Mouse (Mus musculus) CH12.LX (cell line): ENCODE data around the gene Cdca5. TPM values are rescaled to one million over a fixed set of nuclear protein-coding genes. Genes with fewer than 3 reads are reported as not detected.

Experiments
- DNase-seq: peaks from one replicate; pipeline ENCODE4 v3.0.0-alpha.2; 2013; ENCODE audit errors: extremely low read depth
- H3K27ac ChIP-seq: 2 replicates; pipeline ENCODE4 v1.5.1; 2012; ENCODE audit warnings: low read depth, mild to moderate bottlenecking, control low read depth, moderate library complexity; ENCODE audit not compliant: insufficient read depth
- H3K27me3 ChIP-seq: replicated peaks from 2 replicates; pipeline ENCODE3; 2012; ENCODE audit warnings: inconsistent platforms
- H3K36me3 ChIP-seq, 2 experiments: replicated peaks in 1 of 2; 2 replicates each; pipeline versions ENCODE3 to v1.6.1; 2012; ENCODE audit warnings: inconsistent platforms in 1 of 2, low read length in 1 of 2, mild to moderate bottlenecking in 1 of 2, mixed read lengths in 1 of 2, moderate library complexity in 1 of 2; ENCODE audit not compliant: control insufficient read depth in 1 of 2, insufficient read depth in 1 of 2
- H3K4me1 ChIP-seq, 2 experiments: 2 replicates each; pipeline ENCODE4 v1.6.1; 2012; ENCODE audit warnings: inconsistent platforms in 1 of 2, moderate library complexity in 1 of 2; ENCODE audit not compliant: insufficient read depth in 2 of 2, control insufficient read depth in 1 of 2
- H3K4me2 ChIP-seq: 2 replicates; pipeline ENCODE4 v1.6.1; 2012; ENCODE audit warnings: low read depth, mild to moderate bottlenecking, control low read depth; ENCODE audit not compliant: poor library complexity, insufficient read depth, severe bottlenecking
- H3K4me3 ChIP-seq, 3 experiments: fragments of 150-350 bp in 1 of 3; sonication (generic) in 1 of 3; replicated peaks in 1 of 3; 2 replicates each; pipeline versions ENCODE3 to v1.5.1; 2011 to 2012; ENCODE audit warnings: low read depth in 2 of 3, low read length in 2 of 3, mild to moderate bottlenecking in 2 of 3, moderate library complexity in 2 of 3, control low read depth in 1 of 3, improper control_type of control experiment in 1 of 3, inconsistent platforms in 1 of 3, mixed read lengths in 1 of 3; ENCODE audit not compliant: poor library complexity in 1 of 3
- H3K79me2 ChIP-seq: replicated peaks from 2 replicates; pipeline ENCODE4 v1.6.1; 2012; ENCODE audit warnings: mild to moderate bottlenecking, moderate library complexity; ENCODE audit not compliant: control insufficient read depth, poor library complexity, insufficient read depth, severe bottlenecking; ENCODE audit errors: extremely low read depth
- H3K9ac ChIP-seq: 2 replicates; pipeline ENCODE4 v1.6.1; 2012; ENCODE audit warnings: low read depth, mild to moderate bottlenecking, control low read depth, moderate library complexity; ENCODE audit not compliant: insufficient read depth
- H3K9me3 ChIP-seq: replicated peaks from 2 replicates; pipeline ENCODE3; 2012; ENCODE audit warnings: low read length, inconsistent platforms, mixed read lengths
- BHLHE40 ChIP-seq: IDR thresholded peaks from 2 replicates; pipeline ENCODE4 v1.6.1; 2011; ENCODE audit warnings: mild to moderate bottlenecking, low read depth, low read length, improper control_type of control experiment
- CHD1 ChIP-seq: IDR thresholded peaks from 2 replicates; pipeline ENCODE4 v1.6.1; 2012; ENCODE audit warnings: low read depth, low read length, improper control_type of control experiment, inconsistent platforms
- CHD2 ChIP-seq: IDR thresholded peaks from 2 replicates; pipeline ENCODE4 v1.6.1; 2011; ENCODE audit warnings: low read length, improper control_type of control experiment
- CTCF ChIP-seq, 2 experiments: IDR thresholded peaks in 1 of 2; conservative IDR thresholded peaks in 1 of 2; 2 replicates each; pipeline ENCODE4 v1.5.1; 2011 to 2012; ENCODE audit warnings: low read depth in 2 of 2, low read length in 2 of 2, improper control_type of control experiment in 1 of 2, inconsistent platforms in 1 of 2, mild to moderate bottlenecking in 1 of 2, moderate library complexity in 1 of 2
- E2F4 ChIP-seq: IDR thresholded peaks from 2 replicates; pipeline ENCODE4 v1.6.1; 2011; ENCODE audit warnings: low read depth, low read length, improper control_type of control experiment; ENCODE audit not compliant: insufficient replicate concordance
- ELF1 ChIP-seq: IDR thresholded peaks from 2 replicates; pipeline ENCODE4 v1.6.1; 2014; ENCODE audit warnings: low read depth, mild to moderate bottlenecking, inconsistent platforms, low read length, improper control_type of control experiment
- EP300 ChIP-seq: IDR thresholded peaks from 2 replicates; pipeline ENCODE4 v1.6.1; 2011; ENCODE audit warnings: low read length, improper control_type of control experiment
- ETS1 ChIP-seq: conservative IDR thresholded peaks from 2 replicates; pipeline ENCODE4 v1.6.1; 2012; ENCODE audit warnings: low read depth, mild to moderate bottlenecking, inconsistent platforms, low read length, improper control_type of control experiment, moderate library complexity
- HCFC1 ChIP-seq: IDR thresholded peaks from 2 replicates; pipeline ENCODE4 v1.6.1; 2012; ENCODE audit warnings: low read depth, mild to moderate bottlenecking, inconsistent platforms, low read length, improper control_type of control experiment
- MEF2A ChIP-seq: IDR thresholded peaks from 2 replicates; pipeline ENCODE4 v1.6.1; 2014; ENCODE audit warnings: low read depth, mild to moderate bottlenecking, inconsistent platforms, low read length, improper control_type of control experiment, borderline replicate concordance
- MXI1 ChIP-seq: IDR thresholded peaks from 2 replicates; pipeline ENCODE4 v1.6.1; 2011; ENCODE audit warnings: mild to moderate bottlenecking, low read depth, low read length, improper control_type of control experiment
- MYC ChIP-seq: IDR thresholded peaks from 2 replicates; pipeline ENCODE4 v1.6.1; 2011; ENCODE audit warnings: low read depth, mild to moderate bottlenecking, improper control_type of control experiment, low read length
- NELFE ChIP-seq: IDR thresholded peaks from 2 replicates; pipeline ENCODE4 v1.6.1; 2011; ENCODE audit warnings: low read depth, low read length, improper control_type of control experiment
- PAX5 ChIP-seq: IDR thresholded peaks from 2 replicates; pipeline ENCODE4 v1.6.1; 2012; ENCODE audit warnings: low read length, inconsistent platforms, mixed read lengths
- POLR2AphosphoS2 ChIP-seq: IDR thresholded peaks from 2 replicates; pipeline ENCODE4 v1.6.1; 2011; ENCODE audit warnings: low read depth, low read length, improper control_type of control experiment
- TBP ChIP-seq: conservative IDR thresholded peaks from 2 replicates; pipeline ENCODE4 v1.6.1; 2011; ENCODE audit warnings: low read depth, low read length, improper control_type of control experiment
- UBTF ChIP-seq: IDR thresholded peaks from 2 replicates; pipeline ENCODE4 v1.6.1; 2012; ENCODE audit warnings: low read depth, mild to moderate bottlenecking, inconsistent platforms, low read length, improper control_type of control experiment, moderate library complexity
- USF1 ChIP-seq: IDR thresholded peaks from 2 replicates; pipeline ENCODE4 v1.6.1; 2014; ENCODE audit warnings: low read depth, mild to moderate bottlenecking, inconsistent platforms, low read length, improper control_type of control experiment
- USF2 ChIP-seq: conservative IDR thresholded peaks from 2 replicates; pipeline ENCODE4 v1.6.1; 2011; ENCODE audit warnings: low read depth, low read length, improper control_type of control experiment
- ZC3H11A ChIP-seq: IDR thresholded peaks from 2 replicates; pipeline ENCODE4 v1.6.1; 2012; ENCODE audit warnings: low read depth, mild to moderate bottlenecking, inconsistent platforms, low read length, improper control_type of control experiment
- ZKSCAN1 ChIP-seq: IDR thresholded peaks from 2 replicates; pipeline ENCODE4 v1.6.1; 2012; ENCODE audit warnings: low read depth, inconsistent platforms, low read length, improper control_type of control experiment, borderline replicate concordance
- ZMIZ1 ChIP-seq: IDR thresholded peaks from 2 replicates; pipeline ENCODE4 v1.6.1; 2012; ENCODE audit warnings: low read depth, mild to moderate bottlenecking, inconsistent platforms, low read length, improper control_type of control experiment
- dilution Hi-C: fragments of 300-500 bp; cut with MboI; formaldehyde crosslinking; loops from 2 replicates; pipeline ENCODE4 v1.14.3; 2020; ENCODE audit warnings: low sequenced_read_pairs; ENCODE audit not compliant: extremely low pct_unique_long_range_greater_than_20kb, extremely low pct_ligation_motif_present
- in situ Hi-C: fragments of 300-500 bp; cut with MboI; formaldehyde crosslinking; loops from 3 replicates; pipeline ENCODE4 v1.14.3; 2019; ENCODE audit warnings: low sequenced_read_pairs, low pct_ligation_motif_present, low pct_unique_long_range_greater_than_20kb, mixed read lengths
- polyA plus RNA-seq: library from polyadenylated mRNA; unstranded; fragments of >175 nt; gene quantifications from 2 replicates; pipeline ENCODE4 v1.2.1, GENCODE M21; 2012; ENCODE audit warnings: low read depth; ENCODE audit not compliant: insufficient read length
- total RNA-seq, 2 experiments: library from RNA; depleted of rRNA; stranded (reverse); fragments of 300-350 nt in 1 of 2; fragments of >200 nt in 1 of 2; gene quantifications; 2 replicates each; pipeline ENCODE4 v1.2.3; 2012 to 2014

Gene Cdca5
- total and polyA plus RNA-seq, 3 experiments, result 51.5 to 80.6 (median 62.7) TPM

DNA sequence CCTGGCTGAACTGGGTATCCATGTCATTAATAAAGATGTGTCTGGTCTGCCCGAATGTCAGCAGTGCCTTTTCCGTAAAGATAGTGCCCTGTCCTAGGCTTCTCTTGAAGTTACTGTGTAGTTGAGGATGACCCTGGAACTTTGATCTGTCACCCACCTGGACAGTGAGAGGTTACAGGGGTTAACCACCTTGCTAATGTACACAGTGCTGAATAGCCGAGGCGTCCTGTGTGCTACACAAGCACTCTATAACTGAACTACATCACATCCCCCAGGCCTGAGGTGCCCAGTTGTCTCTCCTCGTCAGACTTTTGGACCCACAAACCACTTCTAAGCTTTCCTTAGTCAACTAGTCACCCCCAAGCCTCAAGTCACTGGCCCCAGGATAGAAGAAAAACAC, 22.4 kb upstream of the Cdca5 start:
- no peaks in the 10 kb centered on the region for H3K9me3 ChIP-seq
- H3K27ac ChIP-seq, result no peak overlapping the region
- H3K4me3 ChIP-seq, result peak overlapping the region; percentile 94 to 98 (median 95)
- H3K4me1 ChIP-seq, result peaks cover 9 to 44% of the 10 kb centered on the region in 2 experiments
- H3K9ac ChIP-seq, result peak overlapping the region; percentile 78
- in situ Hi-C loops, result loop anchor here (10.0 kb wide), 1 partner anchor 98 kb away; the partner anchor contains the start of gene Pola2
- H3K79me2 ChIP-seq, result peaks cover 22% of the 10 kb centered on the region
- dilution Hi-C loops, result no loop called here
- DNase-seq, result no peak
- peak overlapping the region; percentile 41 for H3K4me2 ChIP-seq
- TF ChIP-seq UBTF, result no peak
- no peak for TF ChIP-seq NELFE
- no peak for TF ChIP-seq ETS1
- TF ChIP-seq USF1, result no peak
- no peak for TF ChIP-seq PAX5
- no peak for TF ChIP-seq CHD2
- TF ChIP-seq MYC, result no peak
- no peak for TF ChIP-seq USF2
- TF ChIP-seq EP300, result no peak
- TF ChIP-seq CHD1, result no peak
- no peak for TF ChIP-seq MEF2A
- TF ChIP-seq POLR2AphosphoS2, result no peak
- H3K27me3 ChIP-seq, result no peaks in the 10 kb centered on the region
- peaks cover 13 to 29% of the 10 kb centered on the region in 2 experiments for H3K36me3 ChIP-seq

DNA sequence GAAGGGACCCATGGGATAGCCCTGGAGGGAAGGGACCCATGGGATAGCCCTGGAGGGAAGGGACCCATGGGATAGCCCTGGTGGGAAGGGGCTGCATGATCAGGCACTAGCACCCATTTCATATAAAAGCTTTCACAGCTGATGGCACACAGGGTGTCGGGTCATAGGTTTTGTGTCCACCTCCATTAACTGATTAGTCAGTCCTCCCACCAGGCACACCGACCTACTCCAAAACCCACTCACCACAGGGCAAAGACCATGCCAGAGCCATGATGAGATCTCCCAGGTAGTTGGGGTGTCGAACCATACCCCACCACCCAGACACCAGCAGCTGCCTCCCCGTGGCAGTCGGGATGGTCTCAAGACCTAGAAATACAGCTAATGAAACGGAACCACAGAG, 21.7 kb upstream of the Cdca5 start:
- H3K4me3 ChIP-seq, result no peak overlapping the region

More for the DNA sequence above, 21.7 kb upstream of the Cdca5 start:
- Histone ChIP-seq H3K4me1 (peaks cover 12 to 51% of the 10 kb centered on the region in 2 experiments), H3K27ac (no peak overlapping the region), H3K9ac (no peak overlapping the region), H3K27me3 (no peaks in the 10 kb centered on the region), H3K9me3 (no peaks in the 10 kb centered on the region), H3K4me2 (no peak overlapping the region), H3K79me2 (peaks cover 19% of the 10 kb centered on the region), H3K36me3 (peaks cover 13 to 32% of the 10 kb centered on the region in 2 experiments)
- in situ Hi-C loops, result loop anchor here (10.0 kb wide), 1 partner anchor 98 kb away; the partner anchor contains the start of gene Pola2
- TF ChIP-seq ZC3H11A, result no peak
- TF ChIP-seq HCFC1, result no peak
- TF ChIP-seq TBP, result no peak
- no peak for TF ChIP-seq CTCF (conservative IDR thresholded peaks at IDR 0.05 in 1 of 2, IDR thresholded peaks at IDR 0.05 in 1 of 2; ENCODE audit: low read depth in 2 of 2, low read length in 2 of 2)
- TF ChIP-seq ZKSCAN1, result no peak
- TF ChIP-seq ELF1, result no peak
- TF ChIP-seq E2F4, result no peak
- no peak for TF ChIP-seq ZMIZ1
- TF ChIP-seq BHLHE40, result no peak
- TF ChIP-seq MYC, result no peak
- TF ChIP-seq CHD2, result no peak
- no peak for TF ChIP-seq MXI1
- TF ChIP-seq PAX5, result no peak
- no peak for DNase-seq
- dilution Hi-C loops, result no loop called here
